ENCODE assay signal across 9 mouse cellular contexts in the genomic region with DNA sequence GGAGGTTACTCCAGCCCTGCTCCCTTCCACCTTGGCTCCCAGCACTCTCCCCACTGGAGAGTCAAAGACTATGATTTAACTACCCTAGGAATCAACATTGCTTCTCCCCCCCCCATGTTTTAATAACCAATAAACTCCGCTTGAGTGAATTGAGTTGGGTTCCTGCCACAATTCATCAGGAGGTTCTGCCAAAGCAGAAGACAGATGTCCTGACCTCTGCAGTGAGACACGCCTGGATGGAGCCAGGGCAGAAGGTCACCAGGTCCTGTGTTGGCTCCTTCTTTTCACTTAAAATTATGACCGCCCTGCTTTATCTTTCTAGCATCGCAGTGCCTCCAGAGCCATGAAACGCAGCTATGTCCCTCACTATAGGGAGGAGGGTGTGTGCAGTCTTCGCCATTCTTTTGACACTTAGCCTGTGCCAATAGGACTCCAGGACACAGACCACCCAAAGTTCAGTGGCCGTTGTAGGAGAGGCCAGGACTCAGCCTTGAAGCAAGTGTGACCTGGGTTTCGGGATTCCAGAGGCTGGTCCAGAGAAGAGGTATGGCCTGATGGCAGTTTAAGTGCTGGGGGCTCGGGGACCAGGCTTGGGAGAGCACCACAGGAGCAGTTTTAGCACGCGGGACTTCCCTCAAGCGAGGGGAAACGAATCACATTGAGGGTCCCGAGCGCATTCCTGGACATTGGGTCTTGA. TPM values are rescaled to one million over a fixed set of nuclear protein-coding genes. Genes with fewer than 3 reads are reported as not detected.
A peak's percentile ranks its signal among the peaks of the same experiment; 100 is the strongest.
DNase-seq lines count a peak whose midpoint lies in the region; TF ChIP-seq lines count a peak whose summit lies in the region.
"Had no signal": no experiment of that assay in that cellular context is flagged by ENCODE, and none has a peak within 500 bp of the region (broad histone marks: within the 10 kb centered on the region; RNA-seq: fewer than 3 reads in every experiment).

No protein-coding gene starts in this region.

- peak overlapping the region; percentile 46 for H3K4me3 ChIP-seq in cerebellum, adult 2 months (replicated peaks; ENCODE audit: insufficient read depth, low read depth, low read length)
- H3K4me3 ChIP-seq in embryonic facial prominence, embryonic 10.5 days = peak overlapping the region; percentile 75

- DNase-seq in cerebellum, adult 2 months = no peak
- DNase-seq in cerebellum, postnatal 25 days = no peak
- no peak for DNase-seq in embryonic facial prominence, embryonic 10.5 days (ENCODE audit: low spot score)
- peak; percentile 52 for DNase-seq in kidney, adult 11 months
- DNase-seq in mesoderm, embryonic 11.5 days (ENCODE audit: low read depth, low spot score) = peak; percentile 22
- DNase-seq in spleen, postnatal 14 days (ENCODE audit: low spot score in 2 of 2) = no peak
- DNase-seq in adrenal gland, adult (ENCODE audit: inconsistent age in 2 of 2, low spot score in 1 of 2) = no peak
- no peak for DNase-seq in embryo, embryonic 10.5 days (ENCODE audit: low spot score)

- no peaks in the 10 kb centered on the region for H3K27me3 ChIP-seq in cerebellum, adult 2 months (ENCODE audit: control insufficient read depth, insufficient read depth, low read length)
- H3K27me3 ChIP-seq in embryonic facial prominence, embryonic 10.5 days (replicated peaks; ENCODE audit: low read depth, poor library complexity, severe bottlenecking) = peaks cover 53% of the 10 kb centered on the region

- no peak overlapping the region for H3K27ac ChIP-seq in cerebellum, adult 2 months (ENCODE audit: insufficient read depth, low read length)
- 0 out of 2 replicates have a peak overlapping the region, but pooled peaks have one; percentile 51 for H3K27ac ChIP-seq in embryonic facial prominence, embryonic 10.5 days (replicated peaks)

- no peak for TF ChIP-seq POLR2A in cerebellum, adult 2 months (IDR thresholded peaks at IDR 0.05; ENCODE audit: borderline replicate concordance, insufficient read depth, low read length)

- H3K9me3 ChIP-seq in embryonic facial prominence, embryonic 10.5 days = peaks cover 6% of the 10 kb centered on the region; the same call in 1 of the 2 replicates

- no peaks in the 10 kb centered on the region for H3K36me3 ChIP-seq in embryonic facial prominence, embryonic 10.5 days (replicated peaks)

- H3K4me1 ChIP-seq in cerebellum, adult 2 months (ENCODE audit: control insufficient read depth, insufficient read depth, low read length) = 0 out of 2 replicates have a peak, but pooled peaks cover 3% of the 10 kb centered on the region
- peaks cover 12% of the 10 kb centered on the region for H3K4me1 ChIP-seq in embryonic facial prominence, embryonic 10.5 days

- WGBS in cerebellum, adult 2 months = 12% methylated on average over 15 of the region's 15 CpGs
- WGBS in embryonic facial prominence, embryonic 10.5 days = 32% methylated on average over 15 of the region's 15 CpGs

- TF ChIP-seq CTCF in cerebellum, adult 2 months (IDR thresholded peaks at IDR 0.05; ENCODE audit: borderline replicate concordance, insufficient read depth, low read depth, low read length) = no peak

RNA-seq across cellular contexts. Expression of a gene that starts 0.5 kb away (rescaled TPM):
- 6.7 and 6.8 TPM in 2 replicates for polyA plus RNA-seq in cerebellum, adult 2 months (2012; rRNA removed)
- polyA plus RNA-seq in embryonic facial prominence, embryonic 10.5 days (2016; fragmentation: Nextera tagmentation; extraction: Ambion mirVana) = 0.19 and 0.87 TPM in 2 replicates
- polyA plus RNA-seq: erythroblast, embryonic 14.5 days had no signal

RNA-seq across cellular contexts. Expression of a gene that starts 54.6 kb away (rescaled TPM):
- polyA plus RNA-seq in cerebellum, adult 2 months (2012; rRNA removed) = 146 and 147 TPM in 2 replicates
- polyA plus RNA-seq in embryonic facial prominence, embryonic 10.5 days (2016; fragmentation: Nextera tagmentation; extraction: Ambion mirVana) = 26.0 and 28.4 TPM in 2 replicates

Comparison
In these comparisons a context has a peak if more than half of its experiments do, and no peak if none do; other contexts are left out.
1. DNase-seq: peak in kidney, adult 11 months (single experiment) and mesoderm, embryonic 11.5 days (single experiment); none in cerebellum, adult 2 months (0 of 2), cerebellum, postnatal 25 days (0 of 2), embryonic facial prominence, embryonic 10.5 days (single experiment), spleen, postnatal 14 days (0 of 2), adrenal gland, adult (0 of 2) and embryo, embryonic 10.5 days (single experiment).